Comparison of ENCODE assay signal across 8 mouse cellular contexts in genomic region chr3:135485900-135486241, GRCm38 (mm10). TPM values are rescaled to one million over a fixed set of nuclear protein-coding genes. Genes with fewer than 3 reads are reported as not detected.
A peak's percentile ranks its signal among the peaks of the same experiment; 100 is the strongest.
DNase-seq lines count a peak whose midpoint lies in the region; ATAC-seq and TF ChIP-seq lines count a peak whose summit lies in the region.

No protein-coding gene starts in this region.

- H3K4me2 ChIP-seq in heart, embryonic 13.5 days: peak overlapping the region; percentile 92

- no peak for DNase-seq in heart, postnatal 25 days (ENCODE audit: low spot score)
- no peak for DNase-seq in MEL (ENCODE audit: low read depth, low spot score)
- no peak for DNase-seq in hindbrain, embryonic 10.5 days (ENCODE audit: low spot score)
- DNase-seq in midbrain, embryonic 10.5 days (ENCODE audit: low spot score): no peak
- DNase-seq in Muller cell, postnatal 12 days (ENCODE audit: inconsistent ontology term): no peak
- no peak for DNase-seq in thymus, postnatal 14 days
- no peak for DNase-seq in gastrocnemius, adult 18-20 months (ENCODE audit: low spot score)

- H3K27me3 ChIP-seq in heart, embryonic 13.5 days (replicated peaks): no peaks in the 10 kb centered on the region
- H3K27me3 ChIP-seq in MEL (ENCODE audit: control insufficient read depth in 1 of 2, insufficient read depth in 2 of 2, low read length in 2 of 2): no peaks in the 10 kb centered on the region
- peaks cover 12% of the 10 kb centered on the region for H3K27me3 ChIP-seq in hindbrain, embryonic 10.5 days (ENCODE audit: insufficient read depth, poor library complexity, severe bottlenecking)
- peaks cover 18% of the 10 kb centered on the region for H3K27me3 ChIP-seq in midbrain, embryonic 10.5 days (ENCODE audit: low read depth, poor library complexity, severe bottlenecking)

- TF ChIP-seq CTCF in MEL (IDR thresholded peaks at IDR 0.05 in 2 of 3, conservative IDR thresholded peaks at IDR 0.05 in 1 of 3; ENCODE audit: control insufficient read depth in 1 of 3, insufficient read depth in 1 of 3, low read depth in 2 of 3, low read length in 3 of 3, poor library complexity in 1 of 3, severe bottlenecking in 1 of 3): no peak

- H3K9me3 ChIP-seq in heart, embryonic 13.5 days: no peaks in the 10 kb centered on the region
- H3K9me3 ChIP-seq in MEL (replicated peaks; ENCODE audit: insufficient read depth, low read length): no peaks in the 10 kb centered on the region
- no peaks in the 10 kb centered on the region for H3K9me3 ChIP-seq in hindbrain, embryonic 10.5 days
- no peaks in the 10 kb centered on the region for H3K9me3 ChIP-seq in midbrain, embryonic 10.5 days (replicated peaks)

- WGBS in heart, embryonic 13.5 days: 11% methylated on average over 9 of the region's 9 CpGs
- WGBS in hindbrain, embryonic 10.5 days: 26% methylated on average over 9 of the region's 9 CpGs
- 26% methylated on average over 9 of the region's 9 CpGs for WGBS in midbrain, embryonic 10.5 days

- TF ChIP-seq EP300 in MEL (IDR thresholded peaks at IDR 0.05; ENCODE audit: low read depth in 1 of 2, low read length in 2 of 2): 0 out of 4 replicates have a peak, but pooled peaks of 1 of the 2 experiments have one; percentile 2

- no peak for ATAC-seq in heart, embryonic 13.5 days (ENCODE audit: extremely low read depth, insufficient number of reproducible peaks, low FRiP score, low TSS enrichment)

- H3K27ac ChIP-seq in heart, embryonic 13.5 days (replicated peaks): peak overlapping the region; percentile 84
- 0 out of 2 replicates have a peak overlapping the region, but pooled peaks have one; percentile 1 for H3K27ac ChIP-seq in MEL (ENCODE audit: control insufficient read depth, low read depth, low read length)
- peak overlapping the region; percentile 79 for H3K27ac ChIP-seq in hindbrain, embryonic 10.5 days
- peak overlapping the region; percentile 53 for H3K27ac ChIP-seq in midbrain, embryonic 10.5 days (replicated peaks)

- no peak for TF ChIP-seq POLR2A in MEL (IDR thresholded peaks at IDR 0.05; ENCODE audit: control insufficient read depth in 1 of 2, insufficient read depth in 1 of 2, low read depth in 1 of 2, low read length in 2 of 2, poor library complexity in 1 of 2)

- H3K9ac ChIP-seq in heart, embryonic 13.5 days: peak overlapping the region; percentile 93
- H3K9ac ChIP-seq in MEL (ENCODE audit: control insufficient read depth, low read depth, low read length, poor library complexity, severe bottlenecking): peak overlapping the region; percentile 69

- TF ChIP-seq RAD21 in MEL (IDR thresholded peaks at IDR 0.05; ENCODE audit: low read depth, low read length): no peak

- peaks cover 3% of the 10 kb centered on the region; the same call in 1 of the 2 replicates for H3K79me2 ChIP-seq in MEL (ENCODE audit: control insufficient read depth, insufficient read depth, low read length, poor library complexity)

- intact Hi-C loops in heart, postnatal 25 days (cut with DNase I): loop anchor here (2.0 kb wide), 1 partner anchor 17 kb away; no protein-coding TSS in a partner anchor

- H3K36me3 ChIP-seq in heart, embryonic 13.5 days: peaks cover 9% of the 10 kb centered on the region
- peaks cover 0 to 7% of the 10 kb centered on the region in 2 experiments; a peak in 2 of 4 replicates for H3K36me3 ChIP-seq in MEL (ENCODE audit: control insufficient read depth in 1 of 2, insufficient read depth in 2 of 2, low read length in 2 of 2)
- no peaks in the 10 kb centered on the region for H3K36me3 ChIP-seq in hindbrain, embryonic 10.5 days
- H3K36me3 ChIP-seq in midbrain, embryonic 10.5 days: no peaks in the 10 kb centered on the region

- peak overlapping the region; percentile 91 for H3K4me3 ChIP-seq in heart, embryonic 13.5 days
- H3K4me3 ChIP-seq in MEL (ENCODE audit: control insufficient read depth in 1 of 2, insufficient read depth in 1 of 2, low read depth in 2 of 2, low read length in 2 of 2): peak overlapping the region; percentile 71 to 97
- H3K4me3 ChIP-seq in hindbrain, embryonic 10.5 days: peak overlapping the region; percentile 78
- peak overlapping the region; percentile 61 for H3K4me3 ChIP-seq in midbrain, embryonic 10.5 days

- peaks cover 17% of the 10 kb centered on the region for H3K4me1 ChIP-seq in heart, embryonic 13.5 days
- peaks cover 8 to 13% of the 10 kb centered on the region in 2 experiments for H3K4me1 ChIP-seq in MEL (ENCODE audit: control insufficient read depth in 1 of 2, insufficient read depth in 2 of 2, low read length in 2 of 2)
- peaks cover 14% of the 10 kb centered on the region for H3K4me1 ChIP-seq in hindbrain, embryonic 10.5 days (replicated peaks)
- peaks cover 13% of the 10 kb centered on the region for H3K4me1 ChIP-seq in midbrain, embryonic 10.5 days

TF ChIP-seq in MEL, 35 proteins besides CTCF, POLR2A, EP300 and RAD21:
- TF ChIP-seq HCFC1 (IDR thresholded peaks at IDR 0.05; ENCODE audit: low read depth, low read length) (no peak; the same call in 1 of the 2 replicates), ELF1 (IDR thresholded peaks at IDR 0.05; ENCODE audit: low read depth, low read length) (peak; percentile 13), ZKSCAN1 (IDR thresholded peaks at IDR 0.05; ENCODE audit: low read depth, low read length) (no peak), MYC (IDR thresholded peaks at IDR 0.05; ENCODE audit: low read depth, low read length) (0 out of 2 replicates have a peak, but pooled peaks have one; percentile 32), SIN3A (IDR thresholded peaks at IDR 0.05; ENCODE audit: low read length) (0 out of 2 replicates have a peak, but pooled peaks have one; percentile 19), MYB (IDR thresholded peaks at IDR 0.05; ENCODE audit: low read depth, low read length) (no peak), ETS1 (IDR thresholded peaks at IDR 0.05; ENCODE audit: low read depth, low read length) (no peak), TBP (IDR thresholded peaks at IDR 0.05; ENCODE audit: low read depth, low read length) (0 out of 2 replicates have a peak, but pooled peaks have one; percentile 7)

RNA-seq across cellular contexts. Expression of gene Manba, which starts 0.5 kb away (rescaled TPM):
- polyA plus RNA-seq in heart, embryonic 13.5 days (2015; fragmentation: Nextera tagmentation; extraction: Ambion mirVana): 31.5 and 37.4 TPM in 2 replicates
- total RNA-seq in heart, postnatal 25 days (2021): 10 to 100 TPM; 18.4 to 18.8 TPM
- 8.1 and 9.1 TPM in 2 replicates for total RNA-seq in MEL (2012; rRNA removed)
- 10 to 100 TPM in 1 of 2 experiments, not detected in 1; 10.6 TPM for polyA plus RNA-seq in MEL (2012; ENCODE audit: insufficient read depth in 1 of 2, insufficient read length in 2 of 2, low read depth in 1 of 2, low replicate concordance in 2 of 2, missing spikeins in 1 of 2)
- 4.8 and 5.2 TPM in 2 replicates for polyA plus RNA-seq in hindbrain, embryonic 10.5 days (2016; fragmentation: Nextera tagmentation; extraction: Ambion mirVana)
- polyA plus RNA-seq in midbrain, embryonic 10.5 days (2016; fragmentation: Nextera tagmentation; extraction: Ambion mirVana): 3.9 and 4.2 TPM in 2 replicates
- 1 to 10 TPM; 3.1 to 4.5 TPM for total RNA-seq in gastrocnemius, adult 18-20 months (2021)

RNA-seq across cellular contexts. Expression of gene Ube2d3, which starts 47.9 kb away (rescaled TPM):
- 398 and 436 TPM in 2 replicates for polyA plus RNA-seq in heart, embryonic 13.5 days (2015; fragmentation: Nextera tagmentation; extraction: Ambion mirVana)
- total RNA-seq in heart, postnatal 25 days (2021): 100 to 1,000 TPM; 338 to 361 TPM
- total RNA-seq in MEL (2012; rRNA removed): 340 and 348 TPM in 2 replicates
- 100 to 1,000 TPM in 1 of 2 experiments, 10 to 100 TPM in 1; 40.9 to 432 TPM for polyA plus RNA-seq in MEL (2012; ENCODE audit: insufficient read depth in 1 of 2, insufficient read length in 2 of 2, low read depth in 1 of 2, low replicate concordance in 2 of 2, missing spikeins in 1 of 2)
- 507 and 538 TPM in 2 replicates for polyA plus RNA-seq in hindbrain, embryonic 10.5 days (2016; fragmentation: Nextera tagmentation; extraction: Ambion mirVana)
- 548 and 568 TPM in 2 replicates for polyA plus RNA-seq in midbrain, embryonic 10.5 days (2016; fragmentation: Nextera tagmentation; extraction: Ambion mirVana)
- 100 to 1,000 TPM; 343 to 352 TPM for total RNA-seq in gastrocnemius, adult 18-20 months (2021)

Comparison
In these comparisons a context has a peak if more than half of its experiments do, and no peak if none do; other contexts are left out.
1. H3K27ac ChIP-seq: peak in every context shown above with its lines; median percentile 84 in heart, embryonic 13.5 days; 79 in hindbrain, embryonic 10.5 days; 53 in midbrain, embryonic 10.5 days; 1 in MEL.